Mouse (Mus musculus) heart, adult 11 months (tissue): ENCODE results near the gene Rbp2.

ENCODE experiments used
- DNase-seq: peaks from one replicate; pipeline ENCODE4 v3.0.0; 2022

The Rbp2 gene

GRCm38 (mm10) chr9:98524786-98525542 lies 39.0 kb downstream of the Rbp2 start:
- no peak for DNase-seq

GRCm38 (mm10) chr9:98525543-98525924 lies 39.6 kb downstream of the Rbp2 start:
- DNase-seq: no peak

DNA sequence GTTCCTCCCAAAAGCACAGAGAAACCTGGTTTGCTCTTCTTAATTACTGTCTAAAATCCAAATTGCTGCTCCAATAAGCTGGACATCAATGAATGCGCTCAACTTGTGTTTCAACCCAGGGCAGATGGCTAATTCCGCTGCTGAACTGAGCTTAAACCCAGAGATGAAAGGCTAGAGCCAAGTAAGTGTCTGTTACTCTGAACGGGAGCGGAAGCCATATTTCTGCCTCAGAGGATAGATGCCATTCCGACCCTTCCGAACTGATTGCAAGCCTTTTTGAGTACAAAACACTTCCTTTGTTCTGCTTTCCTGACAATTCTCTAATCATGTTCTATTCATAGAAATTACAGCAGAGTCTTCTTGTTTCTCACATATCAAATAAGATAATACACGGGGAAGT lies 41.3 kb downstream of the Rbp2 start:
- DNase-seq: no peak

- no peak for DNase-seq
Observed at GRCm38 (mm10) chr9:98529776-98530175, 43.9 kb downstream of the Rbp2 start.

DNA sequence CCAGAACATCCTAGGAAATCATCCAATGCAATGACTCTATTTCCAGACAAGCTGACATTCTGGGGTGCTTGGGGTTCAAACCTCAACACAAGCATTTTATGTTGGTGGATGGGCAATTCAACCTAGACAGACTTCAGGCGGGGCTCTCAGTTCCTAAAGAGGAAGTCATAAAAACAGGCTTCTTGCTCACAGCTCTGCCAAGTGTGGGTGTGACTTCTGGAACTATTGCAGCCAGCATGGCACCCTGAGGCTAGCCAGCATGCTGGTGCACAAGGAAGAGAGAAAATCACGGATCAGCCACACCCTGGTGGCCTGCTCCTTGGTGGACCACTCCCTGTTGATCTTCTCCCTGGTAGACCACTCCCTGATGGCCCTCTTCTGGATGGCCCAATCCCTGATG lies 45.1 kb downstream of the Rbp2 start:
- no peak for DNase-seq

DNA sequence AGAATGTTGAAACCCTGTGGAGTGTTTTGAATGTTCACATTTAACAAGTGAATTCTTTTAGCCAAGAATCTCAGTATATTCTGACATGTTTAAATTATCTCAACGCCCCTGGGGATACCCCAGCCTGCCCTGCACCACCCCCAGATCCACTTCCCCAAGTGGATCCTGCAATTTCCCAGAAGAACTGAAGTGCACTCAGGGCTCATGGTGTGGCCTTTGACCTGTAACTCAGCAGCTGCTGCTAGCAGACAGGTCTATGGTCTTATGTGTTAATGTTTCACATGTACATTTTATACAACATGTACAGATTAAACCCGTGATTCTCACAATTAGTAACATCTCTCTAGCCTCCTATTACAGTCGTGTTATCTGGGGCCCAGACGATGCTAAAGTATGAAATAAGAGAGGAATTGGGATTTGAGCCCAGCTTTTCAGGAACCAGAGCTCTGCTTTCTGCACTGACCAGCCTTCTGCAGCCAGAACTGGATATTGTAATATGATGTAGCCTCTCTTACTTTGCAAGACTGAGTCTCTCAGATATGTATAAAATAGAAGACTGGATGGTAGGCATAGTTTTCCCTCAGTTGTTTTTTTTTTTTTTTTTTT lies 48.9 kb downstream of the Rbp2 start:
- DNase-seq: no peak

DNA sequence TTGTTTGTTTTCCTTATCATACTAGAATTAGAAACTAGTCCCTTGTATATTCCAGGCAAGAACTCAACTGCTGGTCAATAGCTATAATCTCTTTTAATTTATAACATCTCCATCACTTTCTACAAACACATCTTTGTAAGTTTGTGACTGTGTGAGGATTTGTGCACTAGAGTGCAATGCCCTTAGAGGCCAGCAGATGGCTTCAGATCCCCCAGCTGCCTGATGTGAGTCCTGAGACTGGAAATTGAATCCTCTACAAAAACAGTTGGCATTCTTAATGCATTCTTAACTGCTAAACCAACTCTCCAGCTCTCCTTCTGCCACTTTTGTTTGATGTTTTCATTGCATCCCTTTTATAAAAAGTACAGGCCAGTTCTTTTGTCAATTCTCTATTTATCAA lies 49.8 kb downstream of the Rbp2 start:
- no peak for DNase-seq

DNA sequence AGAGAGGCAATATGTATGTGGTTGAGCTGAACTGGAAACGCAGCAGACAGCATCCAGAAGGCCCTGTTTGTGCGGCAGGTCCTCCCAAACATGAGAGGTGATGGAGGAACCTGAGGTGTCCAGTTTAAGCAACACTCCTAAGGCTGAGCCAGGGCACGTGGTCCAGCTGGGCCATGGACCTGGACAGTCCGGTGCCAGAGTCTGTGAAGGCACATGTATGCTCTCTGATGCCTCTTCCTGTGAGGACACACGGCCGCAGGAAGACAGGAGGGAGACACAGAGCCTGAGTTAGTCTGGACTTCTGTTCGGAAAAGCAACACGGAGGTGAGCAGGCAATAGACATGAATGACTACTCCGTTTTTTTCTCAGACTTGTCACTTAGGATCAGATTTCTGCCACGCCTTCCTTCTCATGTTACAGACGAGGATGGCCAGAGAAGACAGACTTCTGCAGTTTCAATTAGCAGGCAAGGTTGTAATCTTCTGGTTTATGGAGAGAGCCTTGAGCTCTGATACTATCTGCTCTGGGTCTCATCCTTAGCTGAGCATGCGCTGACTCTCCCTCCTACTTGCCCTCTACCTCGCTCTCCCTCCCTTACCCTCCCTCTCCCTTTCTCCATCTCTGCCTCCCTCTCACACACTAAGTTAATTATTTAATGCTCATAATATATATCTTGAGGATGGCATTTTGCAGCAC lies 52.2 kb downstream of the Rbp2 start:
- DNase-seq: peak; percentile 30

GRCm38 (mm10) chr9:98538713-98539360 lies 52.9 kb downstream of the Rbp2 start:
- DNase-seq: peak; percentile 93

GRCm38 (mm10) chr9:98544042-98544441 lies 58.1 kb downstream of the Rbp2 start:
- peak; percentile 51 for DNase-seq
